Mouse (Mus musculus): Measurements from ENCODE around the gene Tgm1.
A peak's percentile ranks its signal among the peaks of the same experiment; 100 is the strongest.

Tgm1 gene

GRCm38 (mm10) chr14:55713729-55714122, at the start of gene Tgm1:
Gene Tgm1 (minus strand): TSS chr14:55713926.
- DNase-seq (ENCODE audit: extremely low read depth, insufficient read length, low spot score) = no peak

GRCm38 (mm10) chr14:55763166-55763565, 49.4 kb upstream of the Tgm1 start:
- no peak for DNase-seq (ENCODE audit: extremely low read depth, insufficient read length, low spot score)

- DNase-seq (ENCODE audit: extremely low read depth, insufficient read length, low spot score) = no peak
Measured at GRCm38 (mm10) chr14:55762001-55762821, 48.5 kb upstream of the Tgm1 start.

GRCm38 (mm10) chr14:55761163-55761562, 47.4 kb upstream of the Tgm1 start, which contains the start of gene Ltb4r2:
Gene Ltb4r2 (plus strand): TSS chr14:55761428.
- no peak for DNase-seq (ENCODE audit: extremely low read depth, insufficient read length, low spot score)

GRCm38 (mm10) chr14:55760156-55760555, 46.4 kb upstream of the Tgm1 start:
- peak; percentile 51 for DNase-seq (ENCODE audit: extremely low read depth, insufficient read length, low spot score)

- peak; percentile 39 for DNase-seq (ENCODE audit: extremely low read depth, insufficient read length, low spot score)
Measured at GRCm38 (mm10) chr14:55758363-55758784, 44.6 kb upstream of the Tgm1 start, which contains the start of gene Cideb. Gene Cideb (minus strand): TSS chr14:55758458.

GRCm38 (mm10) chr14:55757566-55757965, 43.8 kb upstream of the Tgm1 start:
- DNase-seq (ENCODE audit: extremely low read depth, insufficient read length, low spot score) = no peak

GRCm38 (mm10) chr14:55747051-55747847, 33.5 kb upstream of the Tgm1 start:
- DNase-seq (ENCODE audit: extremely low read depth, insufficient read length, low spot score) = no peak

GRCm38 (mm10) chr14:55745861-55746237, 32.1 kb upstream of the Tgm1 start:
- DNase-seq (ENCODE audit: extremely low read depth, insufficient read length, low spot score) = no peak

GRCm38 (mm10) chr14:55745180-55745860, 31.6 kb upstream of the Tgm1 start, which contains the start of the genes Dhrs1 and Nop9:
Gene Dhrs1 (minus strand): TSS chr14:55745690.
Gene Nop9 (plus strand): TSS chr14:55745693.
- DNase-seq (ENCODE audit: extremely low read depth, insufficient read length, low spot score) = peak; percentile 79

- peak; percentile 50 for DNase-seq (ENCODE audit: extremely low read depth, insufficient read length, low spot score)
Measured at GRCm38 (mm10) chr14:55743711-55744110, 30.0 kb upstream of the Tgm1 start.

GRCm38 (mm10) chr14:55737086-55737687, 23.5 kb upstream of the Tgm1 start:
- no peak for DNase-seq (ENCODE audit: extremely low read depth, insufficient read length, low spot score)

- DNase-seq (ENCODE audit: extremely low read depth, insufficient read length, low spot score) = no peak
Measured at GRCm38 (mm10) chr14:55735758-55736157, 22.0 kb upstream of the Tgm1 start.

- no peak for DNase-seq (ENCODE audit: extremely low read depth, insufficient read length, low spot score)
Measured at GRCm38 (mm10) chr14:55735334-55735733, 21.6 kb upstream of the Tgm1 start.

GRCm38 (mm10) chr14:55734869-55735268, 21.1 kb upstream of the Tgm1 start:
- no peak for DNase-seq (ENCODE audit: extremely low read depth, insufficient read length, low spot score)

GRCm38 (mm10) chr14:55733889-55734288, 20.2 kb upstream of the Tgm1 start:
- no peak for DNase-seq (ENCODE audit: extremely low read depth, insufficient read length, low spot score)

GRCm38 (mm10) chr14:55730531-55731032, 16.9 kb upstream of the Tgm1 start:
- no peak for DNase-seq (ENCODE audit: extremely low read depth, insufficient read length, low spot score)

- peak; percentile 57 for DNase-seq (ENCODE audit: extremely low read depth, insufficient read length, low spot score)
Measured at GRCm38 (mm10) chr14:55730116-55730515, 16.4 kb upstream of the Tgm1 start.

- no peak for DNase-seq (ENCODE audit: extremely low read depth, insufficient read length, low spot score)
Measured at GRCm38 (mm10) chr14:55727889-55728685, 14.4 kb upstream of the Tgm1 start.
